Mouse (Mus musculus) monocyte, adult 5-6 weeks (primary cell): Measurements from ENCODE around the gene Glipr1. TPM values are rescaled to one million over a fixed set of nuclear protein-coding genes. Genes with fewer than 3 reads are reported as not detected.
"Not testable (repeated sequence)": the region's sequence is repeated elsewhere in the genome, so short reads cannot be mapped to it uniquely, and the experiment has no call there.

Experiments used
- ATAC-seq: fragments of 153-309, 156-312 bp; replicated peaks from 2 replicates; pipeline ENCODE4 v1.8.0; 2017; ENCODE audit warnings: mild to moderate bottlenecking; ENCODE audit not compliant: low TSS enrichment, insufficient number of reproducible peaks, severe bottlenecking, poor library complexity, low FRiP score
- total RNA-seq: library from RNA; stranded (forward); fragments of 200-1000, 200-491, 200-594 nt; gene quantifications from 3 replicates; pipeline ENCODE4 v1.2.3, GENCODE M21; 2017

The Glipr1 gene
- total RNA-seq, result 136 to 239 TPM (median 213 TPM) in 3 replicates

GRCm38 (mm10) chr10:112002544-112003215 is at the start of gene Glipr1:
Gene Glipr1, minus strand, starts transcription at chr10:112002631.
- peak; percentile 96 for ATAC-seq

GRCm38 (mm10) chr10:112051956-112052355 is 49.5 kb upstream of the Glipr1 start:
- not testable (repeated sequence) for ATAC-seq

- 0 out of 2 replicates have a peak, but pooled peaks have one; percentile 40 for ATAC-seq
Observed at GRCm38 (mm10) chr10:112051220-112051619, 48.8 kb upstream of the Glipr1 start.

GRCm38 (mm10) chr10:112044283-112044682 is 41.9 kb upstream of the Glipr1 start:
- not testable (repeated sequence) for ATAC-seq

GRCm38 (mm10) chr10:112043523-112043922 is 41.1 kb upstream of the Glipr1 start:
- ATAC-seq, result not testable (repeated sequence)

- not testable (repeated sequence) for ATAC-seq
Observed at GRCm38 (mm10) chr10:112028689-112029088, 26.3 kb upstream of the Glipr1 start.

GRCm38 (mm10) chr10:112023585-112023984 is 21.2 kb upstream of the Glipr1 start:
- no peak for ATAC-seq

- ATAC-seq, result not testable (repeated sequence)
Observed at GRCm38 (mm10) chr10:112009511-112009910, 7.1 kb upstream of the Glipr1 start.

- ATAC-seq, result peak; percentile 25
Observed at GRCm38 (mm10) chr10:112001756-112002520, 493 bp downstream of the Glipr1 start.

GRCm38 (mm10) chr10:112001350-112001749 is 1.1 kb downstream of the Glipr1 start:
- ATAC-seq, result no peak

- ATAC-seq, result 0 out of 2 replicates have a peak, but pooled peaks have one; percentile 38
Observed at GRCm38 (mm10) chr10:112000568-112000967, 1.9 kb downstream of the Glipr1 start.

GRCm38 (mm10) chr10:111999765-112000164 is 2.7 kb downstream of the Glipr1 start:
- no peak for ATAC-seq

- ATAC-seq, result no peak
Observed at GRCm38 (mm10) chr10:111997671-111998070, 4.8 kb downstream of the Glipr1 start.

GRCm38 (mm10) chr10:111996911-111997347 is 5.5 kb downstream of the Glipr1 start:
- peak; percentile 58 for ATAC-seq

- peak; percentile 51; the same call in 1 of the 2 replicates for ATAC-seq
Observed at GRCm38 (mm10) chr10:111996549-111996904, 5.9 kb downstream of the Glipr1 start.

- ATAC-seq, result peak; percentile 77
Observed at GRCm38 (mm10) chr10:111995803-111996548, 6.5 kb downstream of the Glipr1 start.

- peak; percentile 81 for ATAC-seq
Observed at GRCm38 (mm10) chr10:111986453-111986852, 16.0 kb downstream of the Glipr1 start.

- ATAC-seq, result no peak
Observed at GRCm38 (mm10) chr10:111983070-111983469, 19.4 kb downstream of the Glipr1 start.

GRCm38 (mm10) chr10:111977584-111977983 is 24.8 kb downstream of the Glipr1 start:
- peak; percentile 60 for ATAC-seq
